Mouse (Mus musculus) CH12.LX (cell line): ENCODE data around the gene Fance. TPM values are rescaled to one million over a fixed set of nuclear protein-coding genes. Genes with fewer than 3 reads are reported as not detected.

ENCODE experiments used
- DNase-seq: peaks from one replicate; pipeline ENCODE4 v3.0.0-alpha.2; 2013; ENCODE audit errors: extremely low read depth
- H3K27ac ChIP-seq: 2 replicates; pipeline ENCODE4 v1.5.1; 2012; ENCODE audit warnings: low read depth, mild to moderate bottlenecking, control low read depth, moderate library complexity; ENCODE audit not compliant: insufficient read depth
- H3K27me3 ChIP-seq: replicated peaks from 2 replicates; pipeline ENCODE3; 2012; ENCODE audit warnings: inconsistent platforms
- H3K36me3 ChIP-seq, 2 experiments: replicated peaks in 1 of 2; 2 replicates each; pipeline versions ENCODE3 to v1.6.1; 2012; ENCODE audit warnings: inconsistent platforms in 1 of 2, low read length in 1 of 2, mild to moderate bottlenecking in 1 of 2, mixed read lengths in 1 of 2, moderate library complexity in 1 of 2; ENCODE audit not compliant: control insufficient read depth in 1 of 2, insufficient read depth in 1 of 2
- H3K4me1 ChIP-seq, 2 experiments: 2 replicates each; pipeline ENCODE4 v1.6.1; 2012; ENCODE audit warnings: inconsistent platforms in 1 of 2, moderate library complexity in 1 of 2; ENCODE audit not compliant: insufficient read depth in 2 of 2, control insufficient read depth in 1 of 2
- H3K4me2 ChIP-seq: 2 replicates; pipeline ENCODE4 v1.6.1; 2012; ENCODE audit warnings: low read depth, mild to moderate bottlenecking, control low read depth; ENCODE audit not compliant: poor library complexity, insufficient read depth, severe bottlenecking
- H3K4me3 ChIP-seq, 3 experiments: fragments of 150-350 bp in 1 of 3; sonication (generic) in 1 of 3; replicated peaks in 1 of 3; 2 replicates each; pipeline versions ENCODE3 to v1.5.1; 2011 to 2012; ENCODE audit warnings: low read depth in 2 of 3, low read length in 2 of 3, mild to moderate bottlenecking in 2 of 3, moderate library complexity in 2 of 3, control low read depth in 1 of 3, improper control_type of control experiment in 1 of 3, inconsistent platforms in 1 of 3, mixed read lengths in 1 of 3; ENCODE audit not compliant: poor library complexity in 1 of 3
- H3K79me2 ChIP-seq: replicated peaks from 2 replicates; pipeline ENCODE4 v1.6.1; 2012; ENCODE audit warnings: mild to moderate bottlenecking, moderate library complexity; ENCODE audit not compliant: control insufficient read depth, poor library complexity, insufficient read depth, severe bottlenecking; ENCODE audit errors: extremely low read depth
- H3K9ac ChIP-seq: 2 replicates; pipeline ENCODE4 v1.6.1; 2012; ENCODE audit warnings: low read depth, mild to moderate bottlenecking, control low read depth, moderate library complexity; ENCODE audit not compliant: insufficient read depth
- H3K9me3 ChIP-seq: replicated peaks from 2 replicates; pipeline ENCODE3; 2012; ENCODE audit warnings: low read length, inconsistent platforms, mixed read lengths
- BHLHE40 ChIP-seq: IDR thresholded peaks from 2 replicates; pipeline ENCODE4 v1.6.1; 2011; ENCODE audit warnings: mild to moderate bottlenecking, low read depth, low read length, improper control_type of control experiment
- ELF1 ChIP-seq: IDR thresholded peaks from 2 replicates; pipeline ENCODE4 v1.6.1; 2014; ENCODE audit warnings: low read depth, mild to moderate bottlenecking, inconsistent platforms, low read length, improper control_type of control experiment
- EP300 ChIP-seq: IDR thresholded peaks from 2 replicates; pipeline ENCODE4 v1.6.1; 2011; ENCODE audit warnings: low read length, improper control_type of control experiment
- ETS1 ChIP-seq: conservative IDR thresholded peaks from 2 replicates; pipeline ENCODE4 v1.6.1; 2012; ENCODE audit warnings: low read depth, mild to moderate bottlenecking, inconsistent platforms, low read length, improper control_type of control experiment, moderate library complexity
- GABPA ChIP-seq: IDR thresholded peaks from 2 replicates; pipeline ENCODE4 v1.6.1; 2012; ENCODE audit warnings: low read depth, low read length, improper control_type of control experiment, inconsistent platforms; ENCODE audit not compliant: insufficient replicate concordance
- IRF4 ChIP-seq: IDR thresholded peaks from 2 replicates; pipeline ENCODE4 v1.6.1; 2014; ENCODE audit warnings: low read depth, mild to moderate bottlenecking, inconsistent platforms, low read length, improper control_type of control experiment
- KAT2A ChIP-seq: IDR thresholded peaks from 2 replicates; pipeline ENCODE4 v1.6.1; 2012; ENCODE audit warnings: low read length, improper control_type of control experiment, inconsistent platforms; ENCODE audit not compliant: insufficient replicate concordance
- MAX ChIP-seq: IDR thresholded peaks from 2 replicates; pipeline ENCODE4 v1.6.1; 2011; ENCODE audit warnings: low read length, improper control_type of control experiment
- MXI1 ChIP-seq: IDR thresholded peaks from 2 replicates; pipeline ENCODE4 v1.6.1; 2011; ENCODE audit warnings: mild to moderate bottlenecking, low read depth, low read length, improper control_type of control experiment
- MYC ChIP-seq: IDR thresholded peaks from 2 replicates; pipeline ENCODE4 v1.6.1; 2011; ENCODE audit warnings: low read depth, mild to moderate bottlenecking, improper control_type of control experiment, low read length
- NELFE ChIP-seq: IDR thresholded peaks from 2 replicates; pipeline ENCODE4 v1.6.1; 2011; ENCODE audit warnings: low read depth, low read length, improper control_type of control experiment
- NRF1 ChIP-seq: IDR thresholded peaks from 2 replicates; pipeline ENCODE4 v1.6.1; 2014; ENCODE audit warnings: low read depth, mild to moderate bottlenecking, inconsistent platforms, low read length, improper control_type of control experiment, moderate library complexity
- POLR2A ChIP-seq: IDR thresholded peaks from 2 replicates; pipeline ENCODE4 v1.6.1; 2011; ENCODE audit warnings: low read depth, mild to moderate bottlenecking, improper control_type of control experiment, low read length
- POLR2AphosphoS2 ChIP-seq: IDR thresholded peaks from 2 replicates; pipeline ENCODE4 v1.6.1; 2011; ENCODE audit warnings: low read depth, low read length, improper control_type of control experiment
- RCOR1 ChIP-seq: conservative IDR thresholded peaks from 2 replicates; pipeline ENCODE4 v1.6.1; 2012; ENCODE audit warnings: low read depth, mild to moderate bottlenecking, inconsistent platforms, low read length, improper control_type of control experiment
- SMC3 ChIP-seq: IDR thresholded peaks from 2 replicates; pipeline ENCODE4 v1.6.1; 2011; ENCODE audit warnings: low read depth, low read length, improper control_type of control experiment
- TCF12 ChIP-seq: IDR thresholded peaks from 2 replicates; pipeline ENCODE4 v1.6.1; 2014; ENCODE audit warnings: low read depth, mild to moderate bottlenecking, inconsistent platforms, low read length, improper control_type of control experiment
- UBTF ChIP-seq: IDR thresholded peaks from 2 replicates; pipeline ENCODE4 v1.6.1; 2012; ENCODE audit warnings: low read depth, mild to moderate bottlenecking, inconsistent platforms, low read length, improper control_type of control experiment, moderate library complexity
- ZC3H11A ChIP-seq: IDR thresholded peaks from 2 replicates; pipeline ENCODE4 v1.6.1; 2012; ENCODE audit warnings: low read depth, mild to moderate bottlenecking, inconsistent platforms, low read length, improper control_type of control experiment
- ZKSCAN1 ChIP-seq: IDR thresholded peaks from 2 replicates; pipeline ENCODE4 v1.6.1; 2012; ENCODE audit warnings: low read depth, inconsistent platforms, low read length, improper control_type of control experiment, borderline replicate concordance
- dilution Hi-C: fragments of 300-500 bp; cut with MboI; formaldehyde crosslinking; loops from 2 replicates; pipeline ENCODE4 v1.14.3; 2020; ENCODE audit warnings: low sequenced_read_pairs; ENCODE audit not compliant: extremely low pct_unique_long_range_greater_than_20kb, extremely low pct_ligation_motif_present
- in situ Hi-C: fragments of 300-500 bp; cut with MboI; formaldehyde crosslinking; loops from 3 replicates; pipeline ENCODE4 v1.14.3; 2019; ENCODE audit warnings: low sequenced_read_pairs, low pct_ligation_motif_present, low pct_unique_long_range_greater_than_20kb, mixed read lengths
- polyA plus RNA-seq: library from polyadenylated mRNA; unstranded; fragments of >175 nt; gene quantifications from 2 replicates; pipeline ENCODE4 v1.2.1, GENCODE M21; 2012; ENCODE audit warnings: low read depth; ENCODE audit not compliant: insufficient read length
- total RNA-seq, 2 experiments: library from RNA; depleted of rRNA; stranded (reverse); fragments of 300-350 nt in 1 of 2; fragments of >200 nt in 1 of 2; gene quantifications; 2 replicates each; pipeline ENCODE4 v1.2.3; 2012 to 2014

Gene Fance
- total and polyA plus RNA-seq, 3 experiments: 17.4 to 37.9 (median 29.6) TPM

DNA sequence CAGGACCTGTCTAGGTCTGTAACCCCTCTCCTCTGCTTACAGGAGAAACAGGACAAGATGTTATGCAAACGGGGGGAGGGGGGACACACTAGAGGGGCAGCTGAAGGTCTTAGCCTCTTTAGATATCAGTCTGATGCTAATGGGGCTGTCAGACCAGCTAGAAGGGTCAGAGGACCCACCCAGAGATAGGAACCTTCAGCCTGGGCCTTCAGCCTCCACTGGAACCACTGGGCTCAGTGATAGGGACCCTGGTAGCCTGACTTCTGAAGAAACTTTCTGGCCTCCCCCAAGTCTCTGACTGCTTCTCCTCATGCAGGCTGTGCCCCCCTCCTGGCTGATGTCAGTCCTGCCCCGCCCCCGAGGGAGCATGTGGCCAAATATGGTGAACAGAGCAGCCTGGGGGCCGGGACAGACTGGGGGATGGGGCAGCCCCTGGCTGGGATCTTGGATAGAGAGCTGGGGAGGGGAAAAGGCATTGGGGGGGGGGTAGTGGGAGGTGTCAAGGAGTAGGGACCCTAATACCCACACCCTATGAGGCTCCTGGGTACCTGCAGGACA lies 30.8 kb downstream of the Fance start:
- H3K9ac ChIP-seq: no peak overlapping the region
- TF ChIP-seq IRF4 (no peak), NELFE (no peak), NRF1 (no peak), RCOR1 (no peak), ZC3H11A (no peak), POLR2A (no peak), TCF12 (no peak), MXI1 (no peak)
- dilution Hi-C loops: no loop called here
- in situ Hi-C loops: no loop called here
- no peaks in the 10 kb centered on the region for H3K79me2 ChIP-seq
- H3K4me1 ChIP-seq: peaks cover 4 to 15% of the 10 kb centered on the region in 2 experiments; a peak in 2 of 4 replicates
- H3K9me3 ChIP-seq: peaks cover 11% of the 10 kb centered on the region
- H3K4me3 ChIP-seq: no peak overlapping the region
- H3K27me3 ChIP-seq: peaks cover 73% of the 10 kb centered on the region
- no peak overlapping the region for H3K4me2 ChIP-seq
- H3K36me3 ChIP-seq: no peaks in the 10 kb centered on the region
- no peak overlapping the region for H3K27ac ChIP-seq
- no peak for DNase-seq

DNA sequence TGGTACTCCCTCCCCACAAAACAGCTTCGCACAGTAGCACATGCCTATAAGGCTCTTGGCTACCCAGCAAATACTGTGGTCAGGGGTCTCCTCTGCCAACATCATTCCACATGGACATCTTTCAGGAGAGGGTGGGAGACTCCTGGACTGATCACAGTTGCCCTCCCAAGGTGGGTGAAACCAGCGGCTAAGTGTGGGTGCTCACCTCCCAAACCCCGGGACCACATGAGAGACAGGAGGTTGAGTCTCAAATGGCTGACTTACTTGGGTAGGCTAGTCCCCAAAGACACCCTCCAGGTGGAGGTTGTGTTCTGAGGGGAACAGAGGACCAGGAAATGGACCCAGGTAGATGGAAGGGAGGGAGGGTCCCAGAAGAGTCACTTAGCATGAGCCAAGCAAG lies 31.4 kb downstream of the Fance start:
- Histone ChIP-seq H3K4me1 (peaks cover 7 to 15% of the 10 kb centered on the region in 2 experiments; a peak in 2 of 4 replicates), H3K4me3 (no peak overlapping the region), H3K27me3 (peaks cover 76% of the 10 kb centered on the region), H3K9me3 (peaks cover 8% of the 10 kb centered on the region), H3K9ac (no peak overlapping the region), H3K27ac (no peak overlapping the region), H3K36me3 (no peaks in the 10 kb centered on the region), H3K79me2 (no peaks in the 10 kb centered on the region), H3K4me2 (no peak overlapping the region)
- no peak for DNase-seq
- no peak for TF ChIP-seq ELF1
- TF ChIP-seq IRF4: no peak
- TF ChIP-seq UBTF: no peak
- TF ChIP-seq GABPA: no peak
- TF ChIP-seq POLR2AphosphoS2: no peak
- no peak for TF ChIP-seq KAT2A
- no peak for TF ChIP-seq ZKSCAN1
- no peak for TF ChIP-seq SMC3
- no peak for TF ChIP-seq BHLHE40
- TF ChIP-seq EP300: no peak
- TF ChIP-seq ETS1: no peak
- TF ChIP-seq MYC: no peak
- no peak for TF ChIP-seq MAX
- TF ChIP-seq TCF12: no peak
- dilution Hi-C loops (no loop called here), in situ Hi-C loops (no loop called here)
